Mouse (Mus musculus): ENCODE measurements around the gene Zfp382.

- no peak for TF ChIP-seq EP300 (IDR thresholded peaks at IDR 0.05; ENCODE audit: low read depth)
- TF ChIP-seq CTCF (IDR thresholded peaks at IDR 0.05; ENCODE audit: low read depth), result no peak
Measured at GRCm38 (mm10) chr7:30178256-30178655, 56.5 kb downstream of the Zfp382 start.
